35 mouse cellular contexts compared by ENCODE assay signal in the genomic region with DNA sequence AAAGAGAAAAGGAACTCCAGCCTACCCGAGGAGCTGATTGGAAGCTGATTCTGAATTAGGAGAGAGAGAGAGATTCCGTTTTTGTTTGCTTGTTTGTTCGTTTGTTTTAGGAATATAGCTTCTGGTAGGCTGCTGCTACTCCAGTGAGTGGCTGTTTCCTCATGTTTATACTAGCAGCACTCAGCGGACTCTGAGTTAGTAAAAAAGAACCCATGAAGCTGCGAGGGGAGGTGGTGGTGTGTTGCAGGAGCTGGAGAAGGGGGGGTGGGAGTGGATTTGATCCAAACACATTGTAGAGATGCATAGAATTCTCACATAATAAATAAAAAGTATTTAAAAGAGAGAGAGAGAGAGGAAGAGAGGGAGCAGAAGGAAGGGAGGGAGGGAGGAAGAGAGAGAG.
"Had no signal": no experiment of that assay in that cellular context is flagged by ENCODE, and none has a peak within 500 bp of the region (broad histone marks: within the 10 kb centered on the region; RNA-seq: fewer than 3 reads in every experiment).

No protein-coding gene starts in this region.

- H3K9ac ChIP-seq: heart, embryonic 12.5 days; heart, embryonic 13.5 days; heart, embryonic 15.5 days; hindbrain, embryonic 12.5 days; hindbrain, embryonic 13.5 days; hindbrain, embryonic 14.5 days; hindbrain, embryonic 15.5 days; intestine, embryonic 15.5 days; kidney, embryonic 15.5 days had no signal

- DNase-seq: heart, postnatal 10 days; heart, postnatal 14 days; heart, postnatal 36 days; heart, postnatal 4 days; kidney, adult 11 months; kidney, adult 18-20 months; kidney, adult 2 months; kidney, adult 8-10 months; kidney, adult 9 months; kidney, postnatal 10 days; kidney, postnatal 14 days; kidney, postnatal 25 days; kidney, postnatal 36 days; kidney, postnatal 4 days; layer of hippocampus, adult 9-11 months; layer of hippocampus, postnatal 36 days had no signal

- H3K9me3 ChIP-seq: heart, embryonic 10.5 days; heart, embryonic 12.5 days; heart, embryonic 13.5 days; heart, embryonic 15.5 days; hindbrain, embryonic 10.5 days; hindbrain, embryonic 12.5 days; hindbrain, embryonic 13.5 days; hindbrain, embryonic 15.5 days; intestine, embryonic 15.5 days; kidney, embryonic 15.5 days had no signal

- H3K36me3 ChIP-seq: heart, embryonic 10.5 days; heart, embryonic 12.5 days; heart, embryonic 13.5 days; heart, embryonic 15.5 days; hindbrain, embryonic 10.5 days; hindbrain, embryonic 12.5 days; hindbrain, embryonic 13.5 days; hindbrain, embryonic 15.5 days; intestine, embryonic 15.5 days; kidney, embryonic 15.5 days had no signal

- H3K4me2 ChIP-seq: heart, embryonic 11.5 days; heart, embryonic 12.5 days; heart, embryonic 13.5 days; heart, embryonic 15.5 days; hindbrain, embryonic 12.5 days; hindbrain, embryonic 13.5 days; hindbrain, embryonic 14.5 days; hindbrain, embryonic 15.5 days; intestine, embryonic 15.5 days; kidney, embryonic 15.5 days had no signal

- H3K27me3 ChIP-seq: heart, embryonic 12.5 days; heart, embryonic 13.5 days; heart, embryonic 15.5 days; hindbrain, embryonic 12.5 days; hindbrain, embryonic 13.5 days; hindbrain, embryonic 15.5 days; intestine, embryonic 15.5 days; kidney, embryonic 15.5 days had no signal

- ATAC-seq: hindbrain, embryonic 16.5 days; hindbrain, postnatal 0 days; inflammation-experienced regulatory T-cells, adult 6 months; intestine, embryonic 15.5 days; intestine, embryonic 16.5 days; intestine, postnatal 0 days had no signal

- H3K4me1 ChIP-seq: heart, embryonic 10.5 days; hindbrain, embryonic 12.5 days; hindbrain, embryonic 13.5 days; hindbrain, embryonic 15.5 days; kidney, embryonic 15.5 days had no signal

- H3K27ac ChIP-seq: heart, embryonic 10.5 days; heart, embryonic 13.5 days; heart, embryonic 15.5 days; hindbrain, embryonic 10.5 days; hindbrain, embryonic 12.5 days; hindbrain, embryonic 13.5 days; hindbrain, embryonic 14.5 days; hindbrain, embryonic 15.5 days; hindbrain, postnatal 0 days; intestine, embryonic 15.5 days; kidney, embryonic 15.5 days; kidney, postnatal 0 days; layer of hippocampus, adult 2 months had no signal

- H3K4me3 ChIP-seq: heart, embryonic 10.5 days; heart, embryonic 12.5 days; heart, embryonic 13.5 days; heart, embryonic 15.5 days; hindbrain, embryonic 10.5 days; hindbrain, embryonic 12.5 days; hindbrain, embryonic 13.5 days; hindbrain, embryonic 15.5 days; intestine, embryonic 15.5 days; kidney, embryonic 15.5 days; layer of hippocampus, adult 2 months had no signal
